Mouse (Mus musculus): ENCODE results near the gene Cnga2. TPM values are rescaled to one million over a fixed set of nuclear protein-coding genes. Genes with fewer than 3 reads are reported as not detected.
"Not testable (repeated sequence)": the region's sequence is repeated elsewhere in the genome, so short reads cannot be mapped to it uniquely, and the experiment has no call there.

Gene Cnga2
- not detected for total RNA-seq (2021)

GRCm38 (mm10) chrX:71991549-71991948 lies at the start of gene Cnga2:
Cnga2 (plus strand) TSS chrX:71991849.
- DNase-seq, result no peak

- peak in 1 of 2 experiments; percentile 8 for DNase-seq
Measured at GRCm38 (mm10) chrX:71946631-71947030, 45.0 kb upstream of the Cnga2 start.

- no peak for DNase-seq
Measured at GRCm38 (mm10) chrX:71958366-71958765, 33.3 kb upstream of the Cnga2 start.

GRCm38 (mm10) chrX:71962073-71963051 lies 29.3 kb upstream of the Cnga2 start, which contains the start of gene Prrg3:
Prrg3 (plus strand) TSS chrX:71962624.
- peak in 1 of 2 experiments; percentile 6 for DNase-seq

- DNase-seq, result no peak
Measured at GRCm38 (mm10) chrX:71963275-71963912, 28.3 kb upstream of the Cnga2 start.

GRCm38 (mm10) chrX:71968216-71968615 lies 23.4 kb upstream of the Cnga2 start:
- no peak for DNase-seq

GRCm38 (mm10) chrX:71968816-71969215 lies 22.8 kb upstream of the Cnga2 start:
- peak in 1 of 2 experiments; percentile 8 for DNase-seq

GRCm38 (mm10) chrX:71971325-71971724 lies 20.3 kb upstream of the Cnga2 start:
- DNase-seq, result no peak

GRCm38 (mm10) chrX:71972686-71973085 lies 19.0 kb upstream of the Cnga2 start, which contains the start of gene Fate1:
Fate1 (plus strand) TSS chrX:71972986.
- no peak for DNase-seq

- DNase-seq, result not testable (repeated sequence)
Measured at GRCm38 (mm10) chrX:71977681-71978080, 14.0 kb upstream of the Cnga2 start.

GRCm38 (mm10) chrX:71980443-71980842 lies 11.2 kb upstream of the Cnga2 start:
- no peak for DNase-seq

GRCm38 (mm10) chrX:71981322-71981721 lies 10.3 kb upstream of the Cnga2 start:
- no peak for DNase-seq

- DNase-seq, result no peak
Measured at GRCm38 (mm10) chrX:71983205-71983604, 8.4 kb upstream of the Cnga2 start.

- DNase-seq, result no peak
Measured at GRCm38 (mm10) chrX:71983775-71984174, 7.9 kb upstream of the Cnga2 start.

- no peak for DNase-seq
Measured at GRCm38 (mm10) chrX:71995972-71996371, 4.3 kb downstream of the Cnga2 start.

- DNase-seq, result no peak
Measured at GRCm38 (mm10) chrX:72009930-72010329, 18.3 kb downstream of the Cnga2 start.

- no peak for DNase-seq
Measured at GRCm38 (mm10) chrX:72012236-72012635, 20.6 kb downstream of the Cnga2 start.

GRCm38 (mm10) chrX:72012804-72013203 lies 21.2 kb downstream of the Cnga2 start:
- DNase-seq, result peak in 1 of 2 experiments; percentile 35

- DNase-seq, result no peak
Measured at GRCm38 (mm10) chrX:72022241-72022640, 30.6 kb downstream of the Cnga2 start.

- DNase-seq, result no peak
Measured at GRCm38 (mm10) chrX:72022750-72023398, 31.2 kb downstream of the Cnga2 start.

GRCm38 (mm10) chrX:72023542-72023941 lies 31.9 kb downstream of the Cnga2 start:
- no peak for DNase-seq

- no peak for DNase-seq
Measured at GRCm38 (mm10) chrX:72044056-72044455, 52.4 kb downstream of the Cnga2 start.

- DNase-seq, result no peak
Measured at GRCm38 (mm10) chrX:72047918-72048317, 56.3 kb downstream of the Cnga2 start.

Measured in layer of hippocampus, postnatal 36 days (tissue).